Mouse (Mus musculus) stomach, embryonic 16.5 days (tissue): Measurements from ENCODE around the gene Krt27. TPM values are rescaled to one million over a fixed set of nuclear protein-coding genes. Genes with fewer than 3 reads are reported as not detected.
A peak's percentile ranks its signal among the peaks of the same experiment; 100 is the strongest.

Source experiments
- ATAC-seq: fragments of 200-750 bp; cut with Nextera tagmentation; 2 replicates; pipeline ENCODE4 v1.8.0; 2017; ENCODE audit warnings: moderate number of reproducible peaks, moderate TSS enrichment; ENCODE audit not compliant: insufficient read depth, low FRiP score
- H3K27ac ChIP-seq: fragments of 300-500 bp; sonication (generic); 2 replicates; pipeline ENCODE4 v1.5.1; 2014; ENCODE audit warnings: low read length
- H3K27me3 ChIP-seq: fragments of 300-500 bp; sonication (generic); 2 replicates; pipeline ENCODE4 v1.6.1; 2014; ENCODE audit warnings: low read length, control low read depth, mixed read lengths; ENCODE audit not compliant: control insufficient read depth, insufficient read depth
- H3K36me3 ChIP-seq: fragments of 300-500 bp; sonication (generic); 2 replicates; pipeline ENCODE4 v1.6.1; 2014; ENCODE audit warnings: low read length; ENCODE audit not compliant: control insufficient read depth, insufficient read depth
- H3K4me1 ChIP-seq: fragments of 300-500 bp; sonication (generic); 2 replicates; pipeline ENCODE4 v1.6.1; 2014; ENCODE audit warnings: low read length, control low read depth, mixed read lengths; ENCODE audit not compliant: control insufficient read depth, insufficient read depth
- H3K4me2 ChIP-seq: fragments of 300-500 bp; sonication (generic); 2 replicates; pipeline ENCODE4 v1.6.1; 2014; ENCODE audit warnings: low read depth, low read length, mixed read lengths
- H3K4me3 ChIP-seq: fragments of 300-500 bp; sonication (generic); replicated peaks from 2 replicates; pipeline ENCODE4 v1.5.1; 2014; ENCODE audit warnings: mild to moderate bottlenecking, low read length
- H3K9ac ChIP-seq: fragments of 300-500 bp; sonication (generic); 2 replicates; pipeline ENCODE4 v1.6.1; 2014; ENCODE audit warnings: low read length
- H3K9me3 ChIP-seq: fragments of 300-500 bp; sonication (generic); replicated peaks from 2 replicates; pipeline ENCODE4 v1.6.1; 2016; ENCODE audit warnings: low read length, control low read depth; ENCODE audit not compliant: control insufficient read depth
- WGBS: fragments of 180-500 bp; shearing (Covaris S2); extraction: QIAGEN DNeasy Blood & Tissue Kit; methylation state at CpG from one replicate; pipeline ENCODE4 v1.1.7; 2014; 5-methylcytosine and 5-hydroxymethylcytosine counted together
- polyA plus RNA-seq: library from polyadenylated mRNA; unstranded; fragments of >200 nt; fragmentation: Nextera tagmentation; extraction: Ambion mirVana; gene quantifications from 2 replicates; pipeline ENCODE4 v1.2.1, GENCODE M21; 2015

Gene Krt27
- polyA plus RNA-seq, 1 experiment from 2014 or later = not detected

GRCm38 (mm10) chr11:99361423-99361822 lies 10.5 kb upstream of the Krt27 start:
- no peaks in the 10 kb centered on the region for H3K27me3 ChIP-seq
- no peak for ATAC-seq
- no peaks in the 10 kb centered on the region for H3K4me1 ChIP-seq
- no peak overlapping the region for H3K9ac ChIP-seq
- H3K9me3 ChIP-seq = no peaks in the 10 kb centered on the region
- no peaks in the 10 kb centered on the region for H3K36me3 ChIP-seq
- no peak overlapping the region for H3K27ac ChIP-seq
- no peak overlapping the region for H3K4me2 ChIP-seq
- WGBS = 83% methylated on average over 8 of the region's 8 CpGs
- H3K4me3 ChIP-seq = no peak overlapping the region

GRCm38 (mm10) chr11:99339299-99339847 lies 11.5 kb downstream of the Krt27 start:
- ATAC-seq = no peak
- no peaks in the 10 kb centered on the region for H3K36me3 ChIP-seq
- H3K4me2 ChIP-seq = no peak overlapping the region
- H3K4me1 ChIP-seq = no peaks in the 10 kb centered on the region
- H3K9me3 ChIP-seq = no peaks in the 10 kb centered on the region
- no peak overlapping the region for H3K27ac ChIP-seq
- H3K27me3 ChIP-seq = no peaks in the 10 kb centered on the region
- 81% methylated on average over 11 of the region's 11 CpGs for WGBS
- H3K9ac ChIP-seq = no peak overlapping the region
- H3K4me3 ChIP-seq = no peak overlapping the region

GRCm38 (mm10) chr11:99337866-99338265 lies 13.0 kb downstream of the Krt27 start, which contains the start of gene Krt26:
Gene Krt26, minus strand, starts transcription at chr11:99337966.
- 86% methylated on average over 11 of the region's 11 CpGs for WGBS
- Histone ChIP-seq H3K4me2 (no peak within 1 kb of the TSS), H3K36me3 (no peaks in the 10 kb centered on the region), H3K9me3 (no peaks in the 10 kb centered on the region), H3K4me3 (no peak within 1 kb of the TSS), H3K9ac (no peak within 1 kb of the TSS), H3K4me1 (no peaks in the 10 kb centered on the region; the same call in 1 of the 2 replicates), H3K27me3 (no peaks in the 10 kb centered on the region), H3K27ac (no peak within 1 kb of the TSS)
- no peak for ATAC-seq

- Histone ChIP-seq H3K27me3 (no peaks in the 10 kb centered on the region), H3K4me3 (no peak overlapping the region), H3K4me2 (no peak overlapping the region), H3K9ac (no peak overlapping the region), H3K27ac (no peak overlapping the region), H3K4me1 (no peaks in the 10 kb centered on the region; the same call in 1 of the 2 replicates), H3K9me3 (no peaks in the 10 kb centered on the region), H3K36me3 (no peaks in the 10 kb centered on the region)
- WGBS = 47% methylated on average over 13 of the region's 13 CpGs
- ATAC-seq = no peak
Observed at GRCm38 (mm10) chr11:99333426-99333825, 17.5 kb downstream of the Krt27 start.

DNA sequence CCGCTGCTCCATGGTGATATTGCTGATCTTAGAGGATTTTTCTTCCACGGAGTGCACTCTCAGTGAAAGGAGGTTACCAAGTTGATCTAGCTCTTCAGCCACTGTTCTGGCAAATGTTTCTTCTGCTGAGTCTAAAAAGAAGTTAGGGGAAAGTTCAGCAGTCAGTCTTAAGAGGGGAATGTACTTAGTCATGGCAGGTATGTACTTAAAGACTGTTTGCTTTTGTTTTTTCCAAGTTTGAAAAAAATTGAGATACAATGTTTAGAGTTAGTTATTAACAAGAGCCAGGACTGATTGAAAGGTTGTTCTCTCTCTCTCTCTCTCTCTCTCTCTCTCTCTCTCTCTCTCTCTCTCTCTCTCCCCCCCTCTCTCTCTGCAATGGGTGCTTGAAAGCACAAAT lies 21.2 kb downstream of the Krt27 start:
- Histone ChIP-seq H3K4me2 (no peak overlapping the region), H3K9me3 (no peaks in the 10 kb centered on the region), H3K27me3 (no peaks in the 10 kb centered on the region), H3K4me1 (no peaks in the 10 kb centered on the region; the same call in 1 of the 2 replicates), H3K4me3 (no peak overlapping the region), H3K9ac (no peak overlapping the region), H3K36me3 (no peaks in the 10 kb centered on the region), H3K27ac (no peak overlapping the region)
- WGBS = 37% methylated on average over 2 of the region's 2 CpGs
- no peak for ATAC-seq

DNA sequence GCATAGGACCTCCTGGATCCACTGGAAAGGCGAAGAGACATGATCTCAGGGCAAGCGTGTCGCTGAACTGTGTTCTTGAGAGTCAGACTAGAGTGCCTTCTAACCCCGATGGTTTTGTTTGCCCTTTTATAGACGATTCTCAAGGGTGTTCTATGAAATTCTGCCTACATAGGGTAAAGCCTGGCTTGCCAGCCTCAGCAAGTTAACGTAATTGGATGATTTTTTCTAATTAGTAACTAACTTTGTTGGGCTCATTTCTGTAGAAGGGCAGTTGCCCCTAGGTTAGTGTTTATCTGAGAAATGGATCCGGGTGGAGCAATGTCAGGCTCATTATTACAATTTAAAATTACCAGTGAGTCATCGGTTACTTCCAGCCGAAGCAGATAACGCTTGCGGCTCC lies 28.1 kb downstream of the Krt27 start, which contains the start of gene Krt25:
TSS of gene Krt25 (minus strand) at position 101 of the 400 bp plus-strand sequence.
- H3K36me3 ChIP-seq = no peaks in the 10 kb centered on the region
- no peaks in the 10 kb centered on the region; the same call in 1 of the 2 replicates for H3K27me3 ChIP-seq
- 89% methylated on average over 11 of the region's 11 CpGs for WGBS
- H3K9me3 ChIP-seq = no peaks in the 10 kb centered on the region
- no peak within 1 kb of the TSS for H3K9ac ChIP-seq
- ATAC-seq = no peak
- no peak within 1 kb of the TSS for H3K4me2 ChIP-seq
- H3K4me1 ChIP-seq = peaks cover 3% of the 10 kb centered on the region; the same call in 1 of the 2 replicates
- H3K4me3 ChIP-seq = no peak within 1 kb of the TSS
- no peak within 1 kb of the TSS for H3K27ac ChIP-seq

DNA sequence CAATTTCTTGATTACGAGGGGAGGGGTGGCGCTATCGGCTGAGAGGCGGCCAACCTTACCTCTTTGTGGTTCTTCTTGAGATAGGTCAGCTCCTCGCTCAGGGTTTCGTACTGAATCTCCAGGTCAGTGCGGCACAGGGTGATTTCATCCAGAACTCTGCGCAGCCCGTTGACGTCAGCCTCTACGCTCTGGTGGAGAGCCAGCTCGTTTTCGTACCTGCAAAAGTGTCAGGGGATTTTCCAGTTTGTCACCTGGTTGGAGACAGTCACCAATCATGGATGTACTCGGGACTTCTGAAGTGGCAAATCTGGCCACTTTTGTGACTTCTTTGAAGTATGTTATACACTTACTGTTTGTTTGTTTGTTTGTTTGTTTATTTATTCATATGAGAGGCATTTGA lies 29.8 kb downstream of the Krt27 start:
- Histone ChIP-seq H3K9me3 (no peaks in the 10 kb centered on the region), H3K27ac (no peak overlapping the region), H3K4me2 (no peak overlapping the region), H3K36me3 (no peaks in the 10 kb centered on the region), H3K4me1 (peaks cover 3% of the 10 kb centered on the region; the same call in 1 of the 2 replicates), H3K4me3 (no peak overlapping the region), H3K9ac (no peak overlapping the region), H3K27me3 (no peaks in the 10 kb centered on the region; the same call in 1 of the 2 replicates)
- 89% methylated on average over 14 of the region's 14 CpGs for WGBS
- no peak for ATAC-seq

GRCm38 (mm10) chr11:99319127-99319526 lies 31.8 kb downstream of the Krt27 start:
- ATAC-seq = no peak; the same call in 1 of the 2 replicates
- Histone ChIP-seq H3K36me3 (no peaks in the 10 kb centered on the region), H3K4me3 (no peak overlapping the region; the same call in 1 of the 2 replicates), H3K27ac (no peak overlapping the region), H3K27me3 (no peaks in the 10 kb centered on the region; the same call in 1 of the 2 replicates), H3K4me2 (peak overlapping the region; percentile 29; the same call in 1 of the 2 replicates), H3K9me3 (no peaks in the 10 kb centered on the region), H3K9ac (no peak overlapping the region), H3K4me1 (peaks cover 3% of the 10 kb centered on the region; the same call in 1 of the 2 replicates)
- 22% methylated on average over 9 of the region's 9 CpGs for WGBS

DNA sequence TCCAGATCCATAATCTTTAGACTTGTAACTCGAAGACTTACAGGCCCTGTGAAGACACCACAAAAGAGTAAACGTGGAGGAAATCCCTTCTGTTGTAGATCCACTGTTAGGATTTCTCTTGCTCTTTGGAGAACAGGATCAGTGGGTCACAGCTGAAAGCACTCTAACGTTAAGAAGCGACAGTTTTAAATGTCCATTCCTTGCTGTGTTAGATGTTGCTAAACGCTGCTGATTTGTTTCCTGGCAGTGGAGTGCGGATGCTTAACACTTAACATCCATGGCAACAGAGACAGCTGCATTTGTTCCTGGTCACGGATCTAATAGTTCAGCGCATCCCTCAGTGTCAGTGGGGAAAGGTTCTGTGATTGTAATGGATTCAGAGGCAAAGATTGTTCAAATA lies 34.4 kb downstream of the Krt27 start:
- no peak for ATAC-seq
- Histone ChIP-seq H3K36me3 (no peaks in the 10 kb centered on the region), H3K9ac (no peak overlapping the region), H3K27me3 (no peaks in the 10 kb centered on the region; the same call in 1 of the 2 replicates), H3K4me2 (no peak overlapping the region), H3K4me3 (no peak overlapping the region), H3K9me3 (no peaks in the 10 kb centered on the region), H3K27ac (no peak overlapping the region), H3K4me1 (peaks cover 3% of the 10 kb centered on the region; the same call in 1 of the 2 replicates)
- WGBS = 38% methylated on average over 8 of the region's 8 CpGs
